Mouse (Mus musculus) ES-Bruce4 (cell line): ENCODE data around the gene Stk38. TPM values are rescaled to one million over a fixed set of nuclear protein-coding genes. Genes with fewer than 3 reads are reported as not detected.

Source experiments
- H3K27ac ChIP-seq: 2 replicates; pipeline ENCODE4 v1.5.1; 2012; ENCODE audit warnings: low read length, inconsistent platforms; ENCODE audit not compliant: insufficient read depth
- H3K27me3 ChIP-seq: 2 replicates; pipeline ENCODE4 v1.6.1; 2012; ENCODE audit warnings: mild to moderate bottlenecking, low read length, inconsistent platforms; ENCODE audit not compliant: control insufficient read depth, poor library complexity, insufficient read depth, severe bottlenecking
- H3K36me3 ChIP-seq: 2 replicates; pipeline ENCODE4 v1.6.1; 2012; ENCODE audit warnings: inconsistent platforms, mild to moderate bottlenecking, low read length, moderate library complexity; ENCODE audit not compliant: control insufficient read depth, poor library complexity, insufficient read depth, severe bottlenecking
- H3K4me1 ChIP-seq: one replicate; pipeline ENCODE4 v1.8.1; 2011; ENCODE audit warnings: low read length; ENCODE audit not compliant: control insufficient read depth, insufficient read depth
- H3K4me3 ChIP-seq: 2 replicates; pipeline ENCODE4 v1.5.1; 2011; ENCODE audit warnings: low read depth, mild to moderate bottlenecking, low read length
- H3K9ac ChIP-seq: 2 replicates; pipeline ENCODE4 v1.6.1; 2012; ENCODE audit warnings: low read depth, mild to moderate bottlenecking, inconsistent platforms; ENCODE audit not compliant: poor library complexity, severe bottlenecking
- H3K9me3 ChIP-seq: replicated peaks from 2 replicates; pipeline ENCODE4 v1.6.1; 2012; ENCODE audit warnings: mild to moderate bottlenecking, low read length, inconsistent platforms; ENCODE audit not compliant: control insufficient read depth, poor library complexity, insufficient read depth, severe bottlenecking
- CTCF ChIP-seq: IDR thresholded peaks from one replicate; pipeline ENCODE4 v1.8.1; 2011; ENCODE audit warnings: low read depth, low read length
- EP300 ChIP-seq: IDR thresholded peaks from 2 replicates; pipeline ENCODE4 v1.6.1; 2011; ENCODE audit warnings: low read depth, low read length; ENCODE audit not compliant: insufficient read depth
- POLR2A ChIP-seq: IDR thresholded peaks from one replicate; pipeline ENCODE4 v1.8.1; 2011; ENCODE audit warnings: low read length; ENCODE audit not compliant: insufficient read depth
- polyA plus RNA-seq: library from polyadenylated mRNA; stranded (reverse); fragments of >200 nt; gene quantifications from 2 replicates; pipeline ENCODE4 v1.2.4, GENCODE M21; 2011; ENCODE audit warnings: low read depth; ENCODE audit not compliant: missing spikeins, insufficient read depth, insufficient read length

Gene Stk38
- polyA plus RNA-seq, 1 experiment = 171 TPM

GRCm38 (mm10) chr17:28947011-28947939 is 60.5 kb downstream of the Stk38 start:
- Histone ChIP-seq H3K9ac (no peak overlapping the region), H3K36me3 (no peaks in the 10 kb centered on the region), H3K27me3 (no peaks in the 10 kb centered on the region), H3K4me1 (no peaks in the 10 kb centered on the region), H3K27ac (no peak overlapping the region), H3K9me3 (no peaks in the 10 kb centered on the region), H3K4me3 (no peak overlapping the region)
- TF ChIP-seq CTCF (peak; percentile 37), EP300 (no peak), POLR2A (no peak)

GRCm38 (mm10) chr17:28944481-28944880 is 63.3 kb downstream of the Stk38 start:
- no peaks in the 10 kb centered on the region for H3K36me3 ChIP-seq
- TF ChIP-seq EP300 (no peak), POLR2A (no peak), CTCF (no peak)
- peaks cover 7% of the 10 kb centered on the region; the same call in 1 of the 2 replicates for H3K9me3 ChIP-seq
- no peaks in the 10 kb centered on the region for H3K4me1 ChIP-seq
- H3K4me3 ChIP-seq = no peak overlapping the region
- H3K27ac ChIP-seq = no peak overlapping the region
- H3K27me3 ChIP-seq = no peaks in the 10 kb centered on the region
- H3K9ac ChIP-seq = no peak overlapping the region

- H3K4me3 ChIP-seq = no peak within 1 kb of the TSS
- H3K36me3 ChIP-seq = no peaks in the 10 kb centered on the region
- no peak within 1 kb of the TSS for H3K27ac ChIP-seq
- H3K4me1 ChIP-seq = no peaks in the 10 kb centered on the region
- H3K9ac ChIP-seq = no peak within 1 kb of the TSS
- no peaks in the 10 kb centered on the region for H3K27me3 ChIP-seq
- TF ChIP-seq EP300 = no peak
- TF ChIP-seq CTCF = no peak
- no peak for TF ChIP-seq POLR2A
- peaks cover 7% of the 10 kb centered on the region; the same call in 1 of the 2 replicates for H3K9me3 ChIP-seq
Observed at GRCm38 (mm10) chr17:28943740-28944139, 64.1 kb downstream of the Stk38 start, which contains the start of gene Pxt1. Gene Pxt1, minus strand, starts transcription at chr17:28943840.

GRCm38 (mm10) chr17:28942101-28942500 is 65.7 kb downstream of the Stk38 start:
- Histone ChIP-seq H3K4me3 (peak overlapping the region; percentile 34), H3K27ac (no peak overlapping the region; the same call in 1 of the 2 replicates), H3K27me3 (no peaks in the 10 kb centered on the region), H3K9ac (no peak overlapping the region), H3K36me3 (no peaks in the 10 kb centered on the region), H3K9me3 (peaks cover 8% of the 10 kb centered on the region), H3K4me1 (no peaks in the 10 kb centered on the region)
- TF ChIP-seq CTCF = no peak
- peak; percentile 93 for TF ChIP-seq POLR2A
- TF ChIP-seq EP300 = no peak

GRCm38 (mm10) chr17:28940776-28941555 is 66.8 kb downstream of the Stk38 start:
- TF ChIP-seq CTCF = no peak
- Histone ChIP-seq H3K27ac (no peak overlapping the region), H3K27me3 (no peaks in the 10 kb centered on the region), H3K36me3 (no peaks in the 10 kb centered on the region), H3K4me3 (no peak overlapping the region), H3K4me1 (no peaks in the 10 kb centered on the region), H3K9me3 (peaks cover 20% of the 10 kb centered on the region), H3K9ac (no peak overlapping the region)

GRCm38 (mm10) chr17:28936622-28937345 is 71.0 kb downstream of the Stk38 start:
- no peak overlapping the region for H3K9ac ChIP-seq
- H3K27ac ChIP-seq = no peak overlapping the region
- TF ChIP-seq EP300 = no peak
- TF ChIP-seq CTCF = no peak
- no peak for TF ChIP-seq POLR2A
- H3K4me1 ChIP-seq = no peaks in the 10 kb centered on the region
- H3K36me3 ChIP-seq = no peaks in the 10 kb centered on the region
- H3K4me3 ChIP-seq = no peak overlapping the region
- no peaks in the 10 kb centered on the region for H3K27me3 ChIP-seq
- H3K9me3 ChIP-seq = peaks cover 20% of the 10 kb centered on the region
